Mouse (Mus musculus): ENCODE measurements around the gene Mmd2.

DNA sequence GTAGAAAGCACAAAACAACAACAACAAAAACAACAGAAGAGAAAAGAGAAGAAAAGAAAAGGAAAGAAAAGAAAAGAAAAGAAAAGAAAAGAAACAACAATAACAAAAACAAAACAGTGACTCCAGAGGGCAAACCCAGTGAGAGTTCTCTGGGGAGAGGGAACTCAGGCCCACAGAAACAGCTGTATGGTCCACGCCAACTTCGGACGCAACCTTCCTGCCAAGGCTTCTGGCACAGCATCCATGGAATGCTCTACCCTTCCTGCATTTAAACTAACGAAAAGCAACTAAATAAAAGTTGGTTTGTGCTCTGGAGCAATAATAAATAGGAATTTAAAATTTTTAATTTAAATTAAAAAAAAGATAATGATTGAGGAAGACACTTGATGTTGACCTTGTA, 51.9 kb downstream of the Mmd2 start:
- TF ChIP-seq GATA1 (IDR thresholded peaks at IDR 0.05; ENCODE audit: low read depth, low read length) (no peak), HCFC1 (IDR thresholded peaks at IDR 0.05; ENCODE audit: low read depth, low read length) (no peak), RAD21 (IDR thresholded peaks at IDR 0.05; ENCODE audit: low read depth, low read length) (no peak), MAFK (IDR thresholded peaks at IDR 0.05; ENCODE audit: borderline replicate concordance, low read depth, low read length) (no peak), CTCF (IDR thresholded peaks at IDR 0.05 in 2 of 3, conservative IDR thresholded peaks at IDR 0.05 in 1 of 3; ENCODE audit: control insufficient read depth in 1 of 3, insufficient read depth in 1 of 3, low read depth in 2 of 3, low read length in 3 of 3, poor library complexity in 1 of 3, severe bottlenecking in 1 of 3) (no peak)

Data from MEL (cell line).